7 mouse cellular contexts compared by ENCODE assay signal in genomic region chr13:51573849-51574248, GRCm38 (mm10). TPM values are rescaled to one million over a fixed set of nuclear protein-coding genes. Genes with fewer than 3 reads are reported as not detected.
A peak's percentile ranks its signal among the peaks of the same experiment; 100 is the strongest.
DNase-seq lines count a peak whose midpoint lies in the region; TF ChIP-seq lines count a peak whose summit lies in the region.

No protein-coding gene starts in this region.

- no peak for TF ChIP-seq POLR2A in cerebellum, adult 2 months (IDR thresholded peaks at IDR 0.05; ENCODE audit: borderline replicate concordance, insufficient read depth, low read length)

- TF ChIP-seq CTCF in cerebellum, adult 2 months (IDR thresholded peaks at IDR 0.05; ENCODE audit: borderline replicate concordance, insufficient read depth, low read depth, low read length), result no peak

- H3K27ac ChIP-seq in cerebellum, adult 2 months (ENCODE audit: insufficient read depth, low read length), result no peak overlapping the region

- DNase-seq in right cerebral cortex, adult 18-20 months, result peak; percentile 84
- no peak for DNase-seq in right cerebral cortex, postnatal 4 days
- DNase-seq in frontal cortex, postnatal 10 days (ENCODE audit: low spot score in 2 of 2), result peak; percentile 45 to 74
- peak; percentile 71 to 87 for DNase-seq in left cerebral cortex, adult 18-20 months (ENCODE audit: low spot score in 2 of 2)
- DNase-seq in neural tube, embryonic 10.5 days (ENCODE audit: extremely low spot score, low spot score), result peak; percentile 48
- no peak for DNase-seq in cerebellum, adult 2 months
- DNase-seq in thymus, postnatal 36 days, result no peak

- no peaks in the 10 kb centered on the region for H3K27me3 ChIP-seq in cerebellum, adult 2 months (ENCODE audit: control insufficient read depth, insufficient read depth, low read length)

- no peaks in the 10 kb centered on the region for H3K4me1 ChIP-seq in cerebellum, adult 2 months (ENCODE audit: control insufficient read depth, insufficient read depth, low read length)

- WGBS in cerebellum, adult 2 months, result 14% methylated on average over 11 of the region's 11 CpGs

- H3K4me3 ChIP-seq in cerebellum, adult 2 months (replicated peaks; ENCODE audit: insufficient read depth, low read depth, low read length), result no peak overlapping the region

RNA-seq across cellular contexts. Expression of gene Shc3, which starts 4.6 kb away (rescaled TPM):
- total RNA-seq in left cerebral cortex, adult 18-20 months (2021), result 100 to 1,000 TPM; 203 to 207 TPM
- 20.8 and 22.7 TPM in 2 replicates for polyA plus RNA-seq in cerebellum, adult 2 months (2012; rRNA removed)

Comparison
In these comparisons a context has a peak if more than half of its experiments do, and no peak if none do; other contexts are left out.
1. DNase-seq: peak in right cerebral cortex, adult 18-20 months (single experiment), frontal cortex, postnatal 10 days (2 of 2), left cerebral cortex, adult 18-20 months (2 of 2) and neural tube, embryonic 10.5 days (single experiment); none in right cerebral cortex, postnatal 4 days (single experiment), cerebellum, adult 2 months (0 of 2) and thymus, postnatal 36 days (0 of 2).